Mouse (Mus musculus): Measurements from ENCODE around the gene Scyl1.

The Scyl1 gene

DNA sequence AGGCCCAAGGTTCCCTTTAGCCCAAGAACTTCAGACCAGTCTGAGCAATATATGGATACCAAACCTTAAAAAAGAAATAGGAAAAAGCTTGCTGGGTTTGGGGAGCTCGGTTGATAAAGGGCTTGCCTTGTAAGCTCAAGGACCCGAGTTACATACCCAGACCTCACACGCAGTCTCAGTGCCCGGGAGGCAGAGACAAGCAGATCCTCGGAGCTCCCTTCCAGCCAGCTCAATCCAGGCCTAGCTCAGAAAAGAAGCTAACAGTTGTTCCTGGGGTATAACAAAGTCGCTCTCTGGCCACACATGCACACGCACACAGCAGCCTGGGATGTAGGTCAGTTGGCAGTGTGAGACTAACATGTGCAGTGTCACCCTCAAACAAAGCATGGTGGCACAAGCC lies 16.7 kb upstream of the Scyl1 start:
- DNase-seq (ENCODE audit: low read depth, low spot score): no peak

DNA sequence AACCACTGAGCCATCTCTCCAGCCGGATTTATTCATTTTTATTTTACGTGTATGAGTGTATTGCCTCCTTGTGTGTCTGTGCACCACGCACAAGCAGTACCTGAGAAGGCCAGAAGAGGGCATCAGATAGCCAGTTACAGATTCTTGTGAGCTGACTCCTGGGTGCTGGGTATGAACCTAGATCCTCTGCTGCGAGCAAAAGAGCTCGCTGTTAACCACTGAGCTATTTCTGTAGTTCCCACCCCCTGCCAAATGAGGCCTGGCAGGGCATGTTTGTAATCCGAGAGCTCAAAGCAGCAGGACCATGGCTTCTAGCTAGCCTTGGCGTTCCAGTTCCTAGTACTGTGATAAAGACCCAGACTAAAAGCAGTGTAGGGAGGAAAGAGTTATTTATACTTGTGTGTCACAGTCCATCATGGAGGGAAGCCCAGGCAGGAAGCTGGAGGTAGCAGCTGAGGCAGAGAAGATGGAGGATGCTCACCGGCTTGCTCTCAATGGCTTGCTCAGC lies 16.0 kb upstream of the Scyl1 start:
- peak; percentile 93 for DNase-seq (ENCODE audit: low read depth, low spot score)

DNA sequence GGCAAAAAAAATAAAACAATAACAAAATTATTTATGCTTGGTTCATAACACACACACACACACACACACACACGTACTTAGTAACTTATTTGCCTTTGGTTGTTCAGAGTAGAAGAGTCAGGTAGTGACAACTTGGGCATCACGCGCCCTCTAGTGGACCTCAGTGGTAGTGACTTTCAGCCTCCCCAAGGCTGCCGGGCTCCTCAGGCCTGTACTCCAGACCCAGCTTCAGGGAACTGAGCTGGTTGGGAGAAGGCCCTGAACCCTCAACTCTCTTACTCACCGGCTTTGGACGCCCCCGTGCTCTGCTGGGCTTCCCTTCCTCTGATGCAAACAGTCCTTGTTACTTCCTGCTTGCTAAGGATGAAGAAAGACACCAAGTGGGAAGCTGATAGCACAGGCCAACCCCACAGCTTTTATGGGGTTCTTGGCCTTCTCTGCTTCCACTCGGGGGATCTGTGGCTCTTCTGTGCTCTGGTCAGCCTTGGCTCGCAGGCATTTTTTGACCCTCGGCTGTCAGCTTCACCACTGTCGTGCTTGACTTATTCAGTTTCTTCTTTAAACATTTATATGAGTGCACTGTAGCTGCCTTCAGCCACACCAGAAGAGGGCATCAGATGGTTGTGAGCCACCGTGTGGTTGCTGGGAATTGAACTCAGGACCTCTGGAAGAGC lies 15.4 kb upstream of the Scyl1 start:
- DNase-seq (ENCODE audit: low read depth, low spot score): peak; percentile 90

DNA sequence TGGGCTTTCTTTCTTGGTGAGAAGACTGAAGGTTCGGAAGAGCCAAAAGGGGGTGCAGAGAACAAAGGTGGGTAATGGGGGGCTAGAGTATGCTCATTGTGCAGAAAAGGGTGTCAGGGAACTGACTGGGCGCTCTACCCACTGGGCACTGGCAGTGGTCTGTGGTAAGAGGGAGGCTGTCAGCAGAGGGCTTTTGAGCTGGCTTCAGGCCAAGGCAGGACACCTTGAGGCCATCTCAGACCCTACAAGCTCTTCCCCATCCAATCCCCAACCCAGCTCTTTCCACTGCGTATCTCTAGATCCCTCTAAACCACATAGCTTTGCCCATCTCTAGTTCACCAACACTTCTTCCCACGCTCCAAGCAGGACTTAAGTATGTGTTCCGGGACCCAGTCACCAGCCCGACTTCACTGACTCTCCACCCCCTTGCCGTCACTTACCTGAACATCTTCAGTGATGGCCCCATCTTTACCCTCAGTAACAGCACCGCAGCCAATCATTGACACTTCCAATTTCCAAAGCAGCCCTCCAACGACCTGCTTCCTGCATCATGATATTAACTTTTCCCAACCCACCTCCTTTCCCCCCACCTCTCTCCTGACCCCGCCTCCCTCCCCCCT lies 13.8 kb upstream of the Scyl1 start:
- DNase-seq (ENCODE audit: low read depth, low spot score): peak; percentile 34

DNA sequence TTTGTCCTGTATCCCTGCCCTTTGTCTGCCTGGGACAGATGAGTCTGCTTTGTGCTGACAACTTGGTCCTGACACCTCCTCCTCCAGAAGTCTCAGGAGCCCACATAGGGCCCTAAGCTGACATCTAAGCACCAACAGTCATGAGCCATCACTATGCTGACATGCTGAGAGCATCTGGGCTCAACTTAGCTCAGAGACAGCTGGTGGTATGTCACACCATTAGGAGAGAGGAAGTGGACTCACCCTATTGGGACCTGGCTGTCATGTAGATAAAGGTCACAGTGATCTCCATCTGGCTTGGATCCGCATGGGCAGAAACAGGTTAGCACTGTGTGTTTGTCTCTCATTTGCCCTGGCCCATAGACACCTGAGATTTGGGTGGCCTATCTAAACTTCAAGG lies 10.9 kb upstream of the Scyl1 start:
- no peak for DNase-seq (ENCODE audit: low read depth, low spot score)

GRCm38 (mm10) chr19:5781532-5781931 lies 10.3 kb upstream of the Scyl1 start:
- DNase-seq (ENCODE audit: low read depth, low spot score): no peak

DNA sequence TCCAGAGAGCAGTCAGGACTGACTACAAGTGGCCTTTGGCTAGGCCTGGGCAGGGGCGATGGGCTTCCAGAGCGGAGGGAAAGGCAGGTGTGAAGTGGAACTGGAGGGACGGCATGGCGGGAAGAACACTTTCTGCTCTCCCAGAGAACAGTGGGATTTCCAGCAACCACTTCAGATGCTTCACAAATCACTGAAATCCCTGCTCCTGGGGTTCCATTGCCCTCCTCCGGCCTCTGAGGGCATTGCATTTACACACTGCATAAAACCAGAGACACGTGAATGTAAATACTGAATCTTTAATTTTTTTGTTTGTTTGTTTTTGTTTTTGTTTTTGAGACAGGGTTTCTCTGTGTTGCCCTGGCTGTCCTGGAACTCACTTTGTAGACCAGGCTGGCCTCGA lies 9.0 kb upstream of the Scyl1 start:
- DNase-seq (ENCODE audit: low read depth, low spot score): peak; percentile 64

DNA sequence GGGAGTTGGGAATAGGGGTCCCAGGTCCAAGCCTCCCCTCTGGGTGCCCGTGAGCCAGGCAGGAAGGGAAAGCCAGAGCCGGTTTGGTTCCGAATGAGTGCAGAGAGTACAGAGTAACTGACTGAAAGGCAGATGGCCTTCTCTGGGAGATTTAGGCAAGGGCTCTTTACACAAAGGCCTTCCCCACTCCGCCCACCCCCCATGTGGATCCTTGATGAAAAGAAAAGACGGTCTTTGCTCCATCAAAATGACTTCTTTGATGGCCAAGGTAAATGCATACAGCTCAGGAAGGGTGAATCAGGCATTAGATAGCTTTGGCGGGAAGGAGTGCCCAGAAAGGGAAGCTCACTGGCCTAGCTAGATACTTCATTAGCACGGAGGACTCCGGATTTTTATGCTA lies 7.1 kb upstream of the Scyl1 start:
- DNase-seq (ENCODE audit: low read depth, low spot score): peak; percentile 65

DNA sequence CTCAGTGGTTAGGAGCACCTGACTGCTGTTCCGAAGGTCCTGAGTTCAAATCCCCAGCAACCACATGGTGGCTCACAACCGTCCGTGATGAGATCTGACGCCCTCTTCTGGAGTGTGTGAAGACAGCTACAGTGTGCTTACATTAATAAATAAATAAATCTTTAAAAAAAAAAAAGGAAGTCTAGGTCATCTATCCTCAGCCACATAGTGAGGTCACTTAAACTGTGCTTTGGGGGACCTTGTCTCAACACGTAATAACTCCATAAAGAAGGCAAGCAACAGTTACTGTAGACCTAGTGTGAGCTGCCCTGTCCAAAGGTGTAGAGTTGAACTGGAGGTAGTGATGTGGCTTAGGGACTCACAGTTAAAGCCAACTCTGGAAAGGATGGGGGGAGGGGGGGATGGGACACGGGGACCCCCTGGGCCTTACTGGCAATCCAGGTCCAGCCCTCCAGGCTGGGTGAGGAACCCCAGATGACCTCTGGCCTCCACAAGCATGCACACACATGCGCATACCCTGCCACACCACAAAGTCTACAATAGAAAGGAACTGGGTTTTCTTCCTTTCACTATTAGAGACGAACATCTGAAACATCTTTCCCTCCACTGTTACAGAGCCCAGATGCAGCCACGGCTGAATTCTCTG lies 6.3 kb upstream of the Scyl1 start:
- peak; percentile 54 for DNase-seq (ENCODE audit: low read depth, low spot score)

- no peak for DNase-seq (ENCODE audit: low read depth, low spot score)
Observed at GRCm38 (mm10) chr19:5770311-5770710, 908 bp downstream of the Scyl1 start.

- no peak for DNase-seq (ENCODE audit: low read depth, low spot score)
Observed at GRCm38 (mm10) chr19:5767271-5767670, 3.9 kb downstream of the Scyl1 start.

- DNase-seq (ENCODE audit: low read depth, low spot score): no peak
Observed at GRCm38 (mm10) chr19:5763163-5763562, 8.1 kb downstream of the Scyl1 start.

- DNase-seq (ENCODE audit: low read depth, low spot score): no peak
Observed at GRCm38 (mm10) chr19:5758878-5759403, 12.3 kb downstream of the Scyl1 start.

- no peak for DNase-seq (ENCODE audit: low read depth, low spot score)
Observed at GRCm38 (mm10) chr19:5756991-5757636, 14.1 kb downstream of the Scyl1 start.

DNA sequence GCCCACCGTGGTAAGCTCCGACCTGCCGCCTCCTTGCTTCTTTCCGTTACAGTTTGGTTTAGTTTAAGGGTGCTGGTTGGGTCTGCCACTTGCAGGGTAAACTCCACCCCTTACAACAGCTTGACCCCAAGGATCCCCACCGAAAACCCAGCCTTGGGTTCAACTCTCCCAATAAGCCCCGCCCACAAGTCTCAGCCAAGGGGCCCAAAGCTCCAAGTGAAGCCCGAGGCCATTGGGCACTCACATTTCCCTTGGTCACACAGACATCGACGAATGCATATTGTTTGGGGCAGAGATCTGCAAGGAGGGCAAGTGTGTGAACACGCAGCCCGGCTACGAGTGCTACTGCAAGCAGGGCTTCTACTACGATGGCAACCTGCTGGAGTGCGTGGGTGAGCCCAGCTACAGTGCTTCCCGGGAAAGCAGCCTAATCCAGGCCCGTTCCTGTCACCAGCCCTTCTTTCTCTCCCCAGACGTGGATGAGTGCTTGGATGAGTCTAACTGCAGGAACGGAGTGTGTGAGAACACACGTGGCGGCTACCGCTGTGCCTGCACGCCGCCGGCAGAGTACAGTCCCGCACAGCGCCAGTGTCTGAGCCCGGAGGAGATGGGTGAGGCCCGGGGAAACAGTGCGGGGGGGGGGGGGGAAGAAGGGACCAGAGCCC lies 14.8 kb downstream of the Scyl1 start:
- no peak for DNase-seq (ENCODE audit: low read depth, low spot score)

DNA sequence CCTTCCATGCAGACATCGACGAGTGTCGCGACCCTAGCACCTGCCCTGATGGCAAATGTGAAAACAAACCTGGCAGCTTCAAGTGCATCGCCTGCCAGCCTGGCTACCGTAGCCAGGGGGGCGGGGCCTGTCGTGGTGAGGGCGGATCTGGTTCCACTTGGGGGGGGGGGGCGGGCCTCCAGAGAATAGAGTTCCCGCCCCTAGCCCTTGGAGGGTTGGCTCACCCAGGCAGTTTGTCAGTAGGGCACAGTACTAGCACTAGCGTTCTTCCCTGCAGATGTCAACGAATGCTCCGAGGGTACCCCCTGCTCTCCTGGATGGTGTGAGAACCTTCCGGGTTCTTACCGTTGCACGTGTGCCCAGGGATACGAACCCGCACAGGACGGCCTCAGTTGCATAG lies 19.5 kb downstream of the Scyl1 start:
- no peak for DNase-seq (ENCODE audit: low read depth, low spot score)

- no peak for DNase-seq (ENCODE audit: low read depth, low spot score)
Observed at GRCm38 (mm10) chr19:5750951-5751350, 20.3 kb downstream of the Scyl1 start.

DNA sequence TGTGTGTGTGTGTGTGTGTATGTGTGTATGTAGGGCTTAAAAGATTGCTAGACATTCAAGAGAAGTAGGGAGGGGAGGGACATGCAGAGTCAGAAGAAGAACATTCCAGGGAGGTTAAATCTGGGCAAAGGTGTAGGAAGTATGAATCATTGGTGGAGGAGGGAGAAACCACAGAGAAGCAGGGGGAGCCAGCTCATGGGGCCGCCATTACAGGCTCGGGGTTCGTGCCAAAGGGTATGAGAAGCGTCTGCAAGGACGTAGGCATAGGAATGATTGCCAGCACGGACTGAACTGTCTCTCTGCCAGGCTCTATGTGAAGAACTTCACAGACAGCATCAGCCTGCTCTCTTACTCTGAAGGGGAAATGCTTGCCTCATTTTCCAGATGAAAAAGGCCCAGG lies 21.7 kb downstream of the Scyl1 start:
- DNase-seq (ENCODE audit: low read depth, low spot score): no peak

GRCm38 (mm10) chr19:5746907-5747363 lies 24.3 kb downstream of the Scyl1 start:
- DNase-seq (ENCODE audit: low read depth, low spot score): peak; percentile 71

- peak; percentile 53 for DNase-seq (ENCODE audit: low read depth, low spot score)
Observed at GRCm38 (mm10) chr19:5745756-5746710, 25.2 kb downstream of the Scyl1 start.

All from ES-CJ7 (cell line).